Mouse (Mus musculus): ENCODE measurements around the gene Gm45713.
"Not testable (repeated sequence)": the region's sequence is repeated elsewhere in the genome, so short reads cannot be mapped to it uniquely, and the experiment has no call there.

Gene Gm45713

GRCm38 (mm10) chr7:45121966-45122365 is 14.1 kb downstream of the Gm45713 start:
- DNase-seq: no peak

- DNase-seq: peak; percentile 78
These were observed 14.6 kb downstream of the Gm45713 start for GRCm38 (mm10) chr7:45121404-45121803.

GRCm38 (mm10) chr7:45119780-45120709 is 16.0 kb downstream of the Gm45713 start:
- DNase-seq: no peak

- no peak for DNase-seq
These were observed 17.7 kb downstream of the Gm45713 start for GRCm38 (mm10) chr7:45118336-45118735.

GRCm38 (mm10) chr7:45117566-45117965 is 18.5 kb downstream of the Gm45713 start:
- no peak for DNase-seq

GRCm38 (mm10) chr7:45113476-45113875 is 22.6 kb downstream of the Gm45713 start:
- no peak for DNase-seq

- no peak for DNase-seq
These were observed 23.5 kb downstream of the Gm45713 start for GRCm38 (mm10) chr7:45112529-45112928.

GRCm38 (mm10) chr7:45111940-45112339 is 24.1 kb downstream of the Gm45713 start:
- DNase-seq: no peak

GRCm38 (mm10) chr7:45110089-45110488 is 25.9 kb downstream of the Gm45713 start:
- not testable (repeated sequence) for DNase-seq

GRCm38 (mm10) chr7:45107052-45107645 is 28.9 kb downstream of the Gm45713 start:
- no peak for DNase-seq

GRCm38 (mm10) chr7:45106441-45106840 is 29.6 kb downstream of the Gm45713 start:
- no peak for DNase-seq

GRCm38 (mm10) chr7:45105491-45105890 is 30.5 kb downstream of the Gm45713 start:
- DNase-seq: no peak

GRCm38 (mm10) chr7:45104941-45105340 is 31.1 kb downstream of the Gm45713 start:
- no peak for DNase-seq

- DNase-seq: peak; percentile 96
These were observed 32.3 kb downstream of the Gm45713 start, which contains the start of gene Fcgrt for GRCm38 (mm10) chr7:45103652-45104180. Gene Fcgrt (minus strand): TSS chr7:45103851.

GRCm38 (mm10) chr7:45102940-45103585 is 33.0 kb downstream of the Gm45713 start:
- peak; percentile 53 for DNase-seq

GRCm38 (mm10) chr7:45102441-45102840 is 33.6 kb downstream of the Gm45713 start:
- no peak for DNase-seq

GRCm38 (mm10) chr7:45100046-45100445 is 36.0 kb downstream of the Gm45713 start:
- no peak for DNase-seq

GRCm38 (mm10) chr7:45098541-45099240 is 37.3 kb downstream of the Gm45713 start:
- no peak for DNase-seq

- DNase-seq: peak; percentile 50
These were observed 38.6 kb downstream of the Gm45713 start for GRCm38 (mm10) chr7:45097479-45097878.

- not testable (repeated sequence) for DNase-seq
These were observed 40.1 kb downstream of the Gm45713 start for GRCm38 (mm10) chr7:45095965-45096364.

- DNase-seq: no peak
These were observed 40.7 kb downstream of the Gm45713 start for GRCm38 (mm10) chr7:45095367-45095766.

GRCm38 (mm10) chr7:45094121-45094520 is 41.9 kb downstream of the Gm45713 start:
- no peak for DNase-seq

GRCm38 (mm10) chr7:45093516-45093905 is 42.5 kb downstream of the Gm45713 start:
- DNase-seq: no peak

All from kidney, postnatal 14 days (tissue).